Mouse (Mus musculus): ENCODE data around the gene Gm20388.

- TF ChIP-seq CTCF (conservative IDR thresholded peaks at IDR 0.05; ENCODE audit: insufficient read depth, insufficient read length, low read depth, low read length), result no peak
- TF ChIP-seq POLR2A (IDR thresholded peaks at IDR 0.05; ENCODE audit: low read depth, low read length), result no peak
Observed at GRCm38 (mm10) chr8:120568164-120568798, 657.6 kb downstream of the Gm20388 start.

Data from kidney, adult 2 months (tissue).